Mouse (Mus musculus) heart, postnatal 36 days (tissue): ENCODE measurements around the gene Gal. TPM values are rescaled to one million over a fixed set of nuclear protein-coding genes. Genes with fewer than 3 reads are reported as not detected.

Source experiments
- DNase-seq, 2 experiments: peaks; one replicate each; pipeline ENCODE4 v3.0.0; 2021 to 2022
- intact Hi-C: fragments of 180-260 bp; cut with DNase I; formaldehyde crosslinking; loops from one replicate; pipeline ENCODE4 v1.15.1; 2025
- total RNA-seq, 2 experiments: library from RNA; stranded (reverse); gene quantifications; 2 replicates each; pipeline ENCODE4 v1.2.3; 2021

Gene Gal
- total RNA-seq, 2 experiments from 2014 or later, result not detected

DNA sequence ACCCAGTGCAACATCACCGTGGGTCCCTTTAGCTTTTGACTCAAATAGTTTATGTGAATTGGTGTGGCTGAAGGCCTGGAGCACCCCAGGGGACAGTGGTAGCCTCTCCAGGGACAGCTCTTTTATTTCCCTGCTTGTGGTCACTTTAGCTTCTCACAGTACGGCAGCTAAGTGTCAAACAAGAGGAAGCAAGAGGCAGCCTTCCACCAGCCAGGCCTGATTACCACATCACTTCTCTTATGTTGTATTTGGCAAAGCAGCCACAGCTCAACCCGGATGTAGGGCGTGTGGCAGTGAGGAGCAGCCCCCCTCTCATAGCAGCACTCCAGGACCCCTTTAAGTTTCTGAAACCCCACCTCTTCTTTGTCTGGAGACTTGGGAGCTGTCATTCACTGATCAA, 8.6 kb upstream of the Gal start:
- intact Hi-C loops, result no loop called here
- no peak for DNase-seq

DNA sequence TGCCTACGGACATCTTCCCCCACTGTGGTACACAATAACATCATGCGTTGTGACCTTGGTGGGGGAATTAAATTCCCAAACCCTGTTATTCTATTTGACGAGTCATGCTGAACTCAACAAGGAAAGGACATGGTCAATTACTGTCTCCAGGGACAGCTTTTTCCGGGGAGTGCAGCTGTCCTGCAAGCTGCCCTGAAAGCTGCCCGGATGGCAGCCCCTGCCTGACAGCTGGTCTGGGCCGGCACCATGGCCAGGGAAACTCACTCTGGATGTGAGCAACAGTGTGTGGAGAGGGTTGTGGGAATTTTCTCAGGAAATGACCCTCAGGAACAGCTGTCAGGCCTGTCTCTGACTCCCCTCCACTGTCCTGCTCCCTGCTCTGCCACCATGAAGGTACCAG, 8.1 kb upstream of the Gal start:
- DNase-seq, result no peak
- intact Hi-C loops, result no loop called here

DNA sequence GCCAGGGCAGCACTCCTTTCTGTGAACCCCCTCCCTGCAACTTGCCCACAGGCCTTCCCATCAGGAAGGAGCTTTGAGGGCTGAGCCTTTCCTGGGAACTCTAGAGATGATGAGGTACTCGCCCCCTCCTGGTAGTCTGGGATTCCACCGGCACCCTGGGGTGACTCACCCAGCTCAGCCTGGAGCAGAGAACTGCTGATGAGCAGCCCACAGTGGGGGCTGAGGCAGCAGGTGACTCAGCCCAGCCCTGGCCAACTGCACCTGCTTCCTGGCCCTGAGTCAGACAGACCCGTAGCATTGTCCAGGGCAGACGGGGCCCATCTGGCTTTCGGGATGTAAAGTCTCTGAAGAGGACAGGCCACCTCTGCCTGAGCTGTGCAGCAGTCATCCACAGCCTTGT, 4.9 kb upstream of the Gal start:
- intact Hi-C loops, result no loop called here
- DNase-seq, result no peak

DNA sequence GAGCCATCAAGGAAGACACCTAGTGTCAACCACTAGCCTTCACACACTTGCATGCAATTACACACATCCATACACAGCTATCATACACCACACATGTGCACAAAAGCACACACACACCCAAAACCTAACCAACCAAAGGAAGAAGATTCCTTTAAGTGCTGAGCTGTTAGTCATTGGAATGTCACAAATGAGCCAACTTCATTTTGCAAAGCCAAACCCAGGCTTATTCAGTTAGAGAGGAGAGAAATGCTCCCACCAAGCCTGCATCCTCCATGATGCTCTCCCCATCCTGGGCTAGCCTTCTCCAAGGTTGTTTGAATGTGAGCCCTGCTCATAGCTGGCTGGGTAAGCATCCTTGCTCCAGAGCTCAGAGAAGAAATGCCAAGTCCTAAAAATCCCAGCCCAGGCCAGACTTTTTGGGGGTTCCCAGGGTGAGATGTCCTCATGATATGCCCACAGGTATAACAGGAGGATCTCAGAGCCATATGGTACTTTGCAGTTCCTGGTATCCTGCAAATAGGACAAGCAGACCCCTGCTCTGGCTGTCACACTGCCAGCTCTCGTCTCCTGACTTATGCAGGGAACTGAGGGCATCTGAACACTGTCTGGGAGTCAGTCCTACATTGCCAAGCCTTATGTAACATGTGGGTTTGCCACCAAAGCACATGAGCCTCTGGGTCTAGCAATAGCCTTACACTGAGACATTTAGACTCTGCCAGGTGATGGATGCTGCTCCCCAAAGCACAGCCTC, 8.6 kb downstream of the Gal start:
- intact Hi-C loops, result no loop called here
- DNase-seq, result no peak

DNA sequence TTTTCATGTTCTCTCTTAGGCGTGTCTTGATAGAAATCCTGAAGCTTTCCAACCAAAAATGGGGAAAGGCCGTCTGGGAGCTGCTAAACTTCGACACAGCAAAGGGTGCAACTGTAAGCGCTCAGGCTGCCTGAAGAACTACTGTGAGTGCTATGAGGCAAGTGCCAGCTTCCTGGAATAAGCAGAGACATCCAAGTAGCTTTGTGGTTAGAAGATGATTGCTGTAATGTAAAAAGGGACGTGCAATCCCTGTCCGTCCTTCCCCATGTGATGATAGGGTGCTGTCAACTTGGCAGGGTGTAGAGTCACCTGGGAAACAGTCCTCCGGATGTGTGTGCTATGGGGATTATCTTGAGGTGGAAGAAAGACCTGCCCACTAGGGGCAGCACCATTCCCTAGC, 10.3 kb downstream of the Gal start:
- intact Hi-C loops, result no loop called here
- no peak for DNase-seq

DNA sequence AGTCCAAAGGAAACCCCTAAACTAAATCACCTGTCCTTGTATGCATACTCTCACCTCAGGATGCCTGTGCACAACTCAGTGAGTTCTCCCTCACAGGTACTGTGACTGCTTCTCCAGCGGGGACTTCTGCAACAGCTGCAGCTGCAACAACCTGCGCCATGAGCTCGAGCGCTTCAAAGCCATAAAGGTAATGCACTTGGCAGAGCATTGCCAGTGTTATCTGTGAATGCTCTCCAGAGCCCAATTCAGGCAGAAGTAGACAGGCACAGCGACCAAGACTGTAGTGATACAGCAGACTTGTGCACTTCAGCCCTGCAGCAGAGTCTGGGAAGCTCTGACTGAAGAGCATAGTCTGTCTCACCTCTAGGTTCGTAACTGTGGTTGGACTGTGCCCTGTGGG, 12.0 kb downstream of the Gal start:
- DNase-seq, result no peak
- intact Hi-C loops, result no loop called here

DNA sequence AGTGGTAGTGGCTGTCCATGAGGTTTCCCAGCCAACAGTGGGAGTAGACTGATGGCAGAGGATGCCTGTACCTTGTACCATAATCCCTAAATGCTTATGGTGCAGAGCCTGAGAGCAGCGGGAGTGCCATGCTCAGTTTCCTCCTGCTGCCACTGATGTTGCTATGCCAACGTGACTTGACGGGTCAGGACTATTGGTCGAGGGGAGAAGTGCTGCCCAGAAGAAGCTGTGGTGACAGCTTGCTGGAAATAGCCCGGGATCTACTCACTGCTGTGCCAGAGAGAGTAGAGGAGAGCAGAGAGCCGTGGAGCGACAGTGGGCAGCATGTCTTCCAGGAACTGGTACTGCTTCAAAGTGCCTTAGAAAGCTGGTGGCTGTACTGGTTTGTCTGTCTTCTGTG, 12.4 kb downstream of the Gal start:
- no peak for DNase-seq

DNA sequence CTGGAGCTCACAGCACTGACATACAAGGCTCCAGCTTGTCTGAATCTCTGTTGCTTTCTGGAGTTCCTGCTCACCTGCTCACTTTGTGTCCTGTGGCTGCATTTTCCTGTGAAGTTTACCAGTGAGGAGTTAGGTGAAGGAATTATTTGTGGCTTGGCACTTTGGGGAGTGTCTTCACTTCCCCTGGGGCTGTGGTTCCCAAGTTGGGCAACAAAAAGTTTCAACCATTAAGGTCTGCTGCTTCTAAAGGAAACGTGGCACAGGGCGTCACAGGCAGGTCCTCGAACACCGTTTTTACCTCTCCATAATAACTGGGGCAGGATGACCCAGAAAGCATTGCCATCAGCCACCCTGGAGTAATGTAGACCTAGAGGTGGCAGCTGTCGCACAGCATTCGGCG, 12.8 kb downstream of the Gal start:
- intact Hi-C loops, result no loop called here
- no peak for DNase-seq

More for the DNA sequence above, 12.4 kb downstream of the Gal start:
- intact Hi-C loops, result no loop called here

DNA sequence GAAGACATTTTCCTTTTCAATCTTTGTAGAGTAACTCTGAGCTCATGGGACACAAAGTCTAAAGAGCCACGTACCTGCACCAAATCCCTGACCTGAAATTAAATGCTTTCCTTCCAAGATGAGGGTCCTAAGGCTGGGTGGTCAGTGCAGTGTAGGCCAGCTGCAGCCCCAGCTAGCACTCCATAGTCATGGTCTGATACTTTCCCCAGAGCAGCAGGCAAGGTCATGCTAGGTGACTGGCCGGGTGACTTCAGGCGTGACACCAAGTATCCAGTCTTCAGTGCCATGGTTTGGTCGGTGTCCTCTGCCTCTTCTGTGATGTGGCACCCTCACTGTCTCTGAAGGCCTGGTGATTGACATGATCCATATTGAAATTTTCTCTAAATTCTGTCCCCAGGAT, 14.3 kb downstream of the Gal start:
- intact Hi-C loops, result no loop called here
- no peak for DNase-seq

DNA sequence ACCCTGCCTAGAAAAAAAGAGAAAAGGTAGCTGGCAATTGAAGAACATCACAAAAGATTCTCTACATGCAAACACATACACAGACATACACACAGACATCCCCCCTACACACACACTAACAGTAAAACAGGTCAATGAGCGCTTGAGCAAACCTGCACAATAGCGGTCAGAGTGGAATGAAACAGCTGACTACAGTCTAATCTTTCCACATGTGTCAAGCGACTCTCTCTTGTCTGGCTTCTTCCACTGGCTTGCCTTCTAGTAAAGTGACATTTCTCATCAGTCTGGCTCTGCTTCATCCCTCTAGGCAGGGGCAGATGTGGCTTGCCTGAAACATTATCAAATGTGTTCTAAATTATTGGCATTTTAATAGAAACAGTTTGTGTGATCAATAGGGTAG, 20.1 kb downstream of the Gal start:
- no peak for DNase-seq
- intact Hi-C loops, result loop anchor here (5.0 kb wide), 1 partner anchor 43 kb away; no protein-coding TSS in a partner anchor

DNA sequence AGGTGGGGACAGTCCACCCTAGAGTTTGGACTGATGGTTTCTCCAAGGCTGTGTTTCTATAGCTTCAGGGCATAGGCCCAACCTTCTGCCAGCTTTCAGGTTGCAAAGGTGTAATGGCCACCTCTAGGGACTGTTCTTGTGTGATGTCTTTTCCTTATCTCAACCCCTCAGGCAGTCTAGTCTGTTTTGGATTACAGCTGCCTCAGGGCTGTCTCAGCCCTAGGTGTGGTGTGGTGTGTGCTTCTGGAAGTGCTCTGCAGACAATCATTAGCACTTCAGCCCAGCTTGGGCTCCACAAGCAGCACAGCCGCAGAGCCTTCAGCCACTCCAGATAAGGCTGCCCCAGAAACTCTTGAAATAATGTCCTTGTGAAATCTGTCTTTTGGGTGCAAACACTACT, 22.0 kb downstream of the Gal start:
- intact Hi-C loops, result loop anchor here (5.0 kb wide), 1 partner anchor 45 kb away; no protein-coding TSS in a partner anchor
- no peak for DNase-seq

DNA sequence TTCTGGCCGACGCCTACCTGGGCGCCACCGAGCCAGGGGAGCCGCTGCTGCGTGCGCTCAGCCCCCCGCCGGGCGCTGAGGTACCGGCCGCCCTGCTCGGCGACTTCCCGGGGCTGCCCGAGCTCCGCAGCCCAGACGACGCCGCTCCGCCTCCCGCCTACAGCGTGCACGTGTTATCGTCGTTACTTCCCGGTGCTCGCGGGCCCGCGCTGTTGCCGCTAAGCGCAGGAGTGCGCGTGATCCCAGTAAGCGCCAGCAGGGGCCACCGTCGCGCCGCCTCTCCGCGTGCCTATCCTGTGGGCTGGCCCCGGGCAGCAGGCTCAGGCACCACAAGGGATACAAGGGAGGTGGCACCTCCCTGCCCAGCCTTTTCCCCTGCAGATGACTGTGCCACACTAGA, 25.3 kb downstream of the Gal start:
- DNase-seq, result peak; percentile 88 to 89

DNA sequence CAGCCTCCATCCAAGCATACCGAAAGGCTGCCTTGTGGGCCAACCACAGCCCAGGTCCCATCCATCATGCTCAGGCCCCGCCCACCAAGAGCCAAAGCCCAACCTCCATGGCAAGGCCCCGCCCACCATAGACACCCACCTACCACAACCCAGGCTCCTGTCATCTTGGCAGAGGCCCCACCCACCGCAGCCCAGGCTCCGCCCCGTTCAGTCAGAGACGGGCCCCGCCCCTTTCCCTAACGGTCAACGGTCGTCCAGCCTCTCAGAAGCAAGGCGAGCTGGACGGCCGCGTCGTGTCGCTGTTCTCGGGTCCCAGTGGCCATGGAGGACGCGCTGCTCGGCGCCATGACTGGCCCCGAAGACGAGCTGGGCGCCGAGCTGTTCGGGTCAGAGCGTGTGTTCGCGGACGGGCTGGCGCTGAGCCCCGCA, 25.7 kb downstream of the Gal start, which contains the start of gene Tesmin:
Gene Tesmin (plus strand): TSS at position 229 of the 429 bp plus-strand sequence.
- intact Hi-C loops, result loop anchor here (1.0 to 5.0 kb wide), 3 partner anchors 35 to 184 kb away; no protein-coding TSS in a partner anchor
- peak; percentile 72 to 78 for DNase-seq

More for the DNA sequence above, 25.3 kb downstream of the Gal start:
- intact Hi-C loops, result loop anchor here (1.0 to 5.0 kb wide), 2 partner anchors 62 to 183 kb away; no protein-coding TSS in a partner anchor

DNA sequence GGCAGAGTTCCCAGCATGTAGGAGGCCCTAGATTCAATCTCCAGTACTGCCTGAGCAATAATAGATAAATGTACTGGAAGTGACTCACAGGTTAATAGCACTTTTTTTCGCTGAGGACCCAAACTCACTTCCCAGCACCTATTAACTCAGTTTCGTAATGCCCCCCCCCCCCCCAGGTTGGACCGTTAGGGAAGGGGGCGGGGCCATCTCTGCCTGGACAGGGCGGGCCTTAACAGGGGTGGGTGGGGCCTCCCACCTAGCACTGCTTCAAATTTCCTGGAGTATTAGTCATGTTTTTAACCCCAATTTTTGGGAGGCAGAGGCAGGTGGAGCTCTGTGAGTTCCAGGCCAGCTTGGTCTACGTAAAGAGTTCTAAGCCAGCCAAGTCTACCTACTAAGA, 26.3 kb downstream of the Gal start:
- intact Hi-C loops, result loop anchor here (1.0 to 5.0 kb wide), 2 partner anchors 35 to 184 kb away; no protein-coding TSS in a partner anchor
- DNase-seq, result no peak

DNA sequence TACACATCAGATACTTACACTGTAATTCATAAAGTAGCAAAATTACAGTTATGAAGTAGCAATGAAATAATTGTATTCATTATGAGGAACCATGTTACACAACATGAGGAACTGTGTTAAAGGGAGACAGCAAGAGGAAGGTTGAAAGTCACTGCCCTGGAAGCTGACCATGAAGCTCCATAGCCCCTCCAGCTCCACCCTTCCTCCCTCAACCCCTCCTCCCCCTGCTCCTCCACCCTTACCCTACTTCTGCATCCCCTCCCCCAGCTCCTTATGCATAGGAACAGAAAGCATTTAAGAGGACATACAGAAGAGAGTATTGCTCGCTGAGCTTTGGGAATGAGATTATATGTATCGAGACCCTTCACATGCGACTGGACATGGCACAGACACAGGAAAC, 35.7 kb downstream of the Gal start:
- intact Hi-C loops, result no loop called here
- DNase-seq, result no peak

DNA sequence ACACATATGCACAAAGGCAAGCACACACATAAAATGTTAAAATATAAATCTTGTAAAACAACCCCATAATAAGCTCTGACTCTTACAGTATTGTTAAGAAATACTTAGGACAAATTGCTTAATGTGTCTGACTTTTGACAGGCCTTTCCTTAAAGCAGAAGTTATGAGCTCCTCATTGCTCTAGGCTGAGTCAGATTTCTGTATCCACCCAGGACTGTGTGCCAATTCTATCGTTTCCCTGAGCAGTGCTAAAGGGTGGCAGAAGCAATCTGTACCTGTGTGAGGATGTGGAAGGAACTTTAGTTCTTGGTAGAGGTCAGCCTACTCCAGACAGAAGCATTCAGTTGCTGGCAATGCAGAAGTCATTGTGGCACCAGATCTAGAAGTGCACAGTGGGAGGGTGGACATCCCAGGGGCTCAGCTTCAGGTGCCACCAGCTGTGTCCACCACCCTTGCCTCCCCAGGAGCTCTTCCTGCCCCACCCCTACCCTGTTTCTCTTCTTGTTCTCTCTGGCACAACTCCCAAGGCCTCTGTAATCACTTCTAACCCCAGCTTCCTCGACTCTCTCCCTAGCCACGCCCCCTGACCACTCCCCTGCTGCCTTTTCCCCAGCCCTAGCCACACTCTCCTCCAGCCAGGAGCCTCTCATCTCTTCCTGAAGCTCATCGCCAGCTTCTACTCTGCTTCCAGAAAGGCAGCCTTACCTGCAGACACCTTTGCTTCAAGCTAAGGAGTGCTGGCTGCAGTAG, 37.2 kb downstream of the Gal start:
- DNase-seq, result no peak
- intact Hi-C loops, result no loop called here

DNA sequence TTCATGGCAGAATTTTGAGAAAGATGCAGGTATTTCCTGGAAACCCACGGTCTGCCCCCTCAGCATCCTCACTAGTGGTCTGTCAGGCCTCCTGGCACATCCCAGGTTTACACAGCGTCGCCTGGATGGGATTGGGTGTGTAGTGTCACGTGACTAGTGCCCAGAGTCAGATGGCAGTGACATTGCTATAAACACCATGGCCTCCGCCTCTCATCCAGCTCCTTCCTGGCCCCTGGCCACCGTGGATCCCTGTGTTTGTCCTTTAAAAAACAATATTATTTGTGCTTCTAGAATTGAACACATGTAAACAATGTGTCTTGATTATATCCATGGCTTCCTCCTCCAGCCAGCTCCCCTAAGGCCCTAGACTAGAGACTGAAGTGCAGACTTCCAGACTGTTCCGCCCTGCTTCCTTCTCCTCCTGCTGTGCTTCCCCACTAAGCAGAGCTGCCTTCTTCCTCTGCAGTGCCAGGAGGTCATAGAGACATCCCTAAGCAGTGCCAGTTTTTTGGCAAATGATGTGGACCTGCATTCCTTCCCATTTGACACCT, 38.3 kb downstream of the Gal start:
- DNase-seq, result no peak
- intact Hi-C loops, result no loop called here

DNA sequence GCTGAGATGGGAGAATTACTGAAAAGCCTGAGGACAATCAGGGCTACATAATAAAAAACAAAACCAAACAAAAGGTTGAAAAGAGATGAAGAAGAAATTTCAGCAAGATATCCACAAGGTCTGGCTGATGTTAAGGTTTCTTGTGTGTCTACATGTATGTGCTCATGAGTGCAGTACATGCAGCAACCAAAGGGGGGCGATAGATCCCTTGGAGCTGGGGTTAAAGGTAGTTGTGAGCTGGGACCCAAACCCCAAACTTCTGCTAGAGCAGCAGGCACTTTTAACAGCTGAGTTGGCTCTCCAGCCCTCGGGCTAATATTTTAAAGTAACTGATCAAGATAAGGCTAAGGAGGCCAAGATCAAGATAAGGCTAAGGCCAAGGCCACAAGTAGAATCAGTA, 40.3 kb downstream of the Gal start:
- DNase-seq, result no peak

DNA sequence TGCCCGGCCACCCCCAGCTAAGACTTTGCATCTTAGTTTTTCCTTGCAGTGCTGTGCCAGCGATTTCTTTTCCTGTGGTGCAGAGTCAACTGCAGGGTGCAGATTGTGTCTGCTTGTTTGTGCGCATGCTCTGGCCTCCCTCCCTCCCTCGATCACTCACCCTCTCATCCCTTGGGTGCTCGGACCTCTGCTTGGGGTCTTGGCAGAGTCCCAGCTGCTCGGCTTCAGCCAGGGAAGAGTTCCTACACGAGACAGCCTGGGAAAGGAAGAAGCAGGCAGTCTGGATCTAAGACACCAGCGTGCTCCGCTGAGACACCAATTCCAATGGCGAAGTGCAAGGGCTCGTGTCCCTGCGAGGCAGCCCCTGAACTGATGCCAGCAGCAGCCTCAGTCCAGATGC, 41.0 kb downstream of the Gal start:
- intact Hi-C loops, result no loop called here
- DNase-seq, result peak in 1 of 2 experiments; percentile 34

More for the DNA sequence above, 40.3 kb downstream of the Gal start:
- intact Hi-C loops, result no loop called here

DNA sequence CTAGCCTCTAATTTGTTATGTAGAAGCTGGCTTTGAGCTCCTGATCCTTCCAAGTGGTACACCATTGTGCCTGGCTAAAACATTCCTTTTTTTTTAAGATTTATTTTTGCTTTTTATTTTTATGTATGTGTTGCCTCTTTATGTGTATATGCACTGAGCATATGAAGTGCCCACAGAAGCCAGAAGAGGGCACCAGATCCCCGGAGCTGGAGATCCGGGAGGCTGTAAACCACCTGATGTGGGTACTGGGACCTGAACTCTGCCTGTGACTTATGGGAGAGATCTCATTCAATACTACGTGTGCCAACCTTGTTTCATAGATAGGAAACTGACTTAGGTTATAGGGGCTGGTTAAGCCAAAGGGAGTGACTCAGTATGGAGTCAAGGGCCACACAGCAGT, 46.1 kb downstream of the Gal start:
- intact Hi-C loops, result no loop called here
- DNase-seq, result no peak

DNA sequence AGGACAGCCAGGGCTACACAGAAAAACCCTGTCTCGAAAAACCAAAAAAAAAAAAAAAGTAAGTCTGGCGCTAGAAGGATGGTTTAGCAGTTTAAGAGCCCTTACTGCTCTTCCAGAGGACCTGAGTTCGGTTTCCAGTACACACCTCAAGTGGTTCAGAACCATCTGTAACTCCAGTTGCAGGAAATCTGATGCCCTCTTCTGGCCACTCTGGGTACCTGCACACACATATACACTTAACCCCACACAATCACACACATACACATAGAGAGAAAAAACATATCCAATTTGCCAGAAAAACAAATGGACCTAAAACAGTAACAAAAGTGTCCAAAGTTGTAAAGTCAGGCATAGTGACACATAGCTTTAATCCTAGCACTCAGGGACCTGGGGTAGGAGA, 49.3 kb downstream of the Gal start:
- no peak for DNase-seq
- intact Hi-C loops, result no loop called here
